Mouse (Mus musculus) layer of hippocampus, postnatal 10 days (tissue): ENCODE results near the gene Krtap5-1. TPM values are rescaled to one million over a fixed set of nuclear protein-coding genes. Genes with fewer than 3 reads are reported as not detected.
A peak's percentile ranks its signal among the peaks of the same experiment; 100 is the strongest.
"Not testable (repeated sequence)": the region's sequence is repeated elsewhere in the genome, so short reads cannot be mapped to it uniquely, and the experiment has no call there.

Experiments
- DNase-seq, 2 experiments: peaks; one replicate each; pipeline ENCODE4 v3.0.0; 2021; ENCODE audit warnings: low spot score in 2 of 2
- total RNA-seq, 2 experiments: library from RNA; stranded (reverse); gene quantifications; 2 replicates each; pipeline ENCODE4 v1.2.3; 2021

Gene Krtap5-1
- total RNA-seq, 2 experiments from 2014 or later, result not detected

DNA sequence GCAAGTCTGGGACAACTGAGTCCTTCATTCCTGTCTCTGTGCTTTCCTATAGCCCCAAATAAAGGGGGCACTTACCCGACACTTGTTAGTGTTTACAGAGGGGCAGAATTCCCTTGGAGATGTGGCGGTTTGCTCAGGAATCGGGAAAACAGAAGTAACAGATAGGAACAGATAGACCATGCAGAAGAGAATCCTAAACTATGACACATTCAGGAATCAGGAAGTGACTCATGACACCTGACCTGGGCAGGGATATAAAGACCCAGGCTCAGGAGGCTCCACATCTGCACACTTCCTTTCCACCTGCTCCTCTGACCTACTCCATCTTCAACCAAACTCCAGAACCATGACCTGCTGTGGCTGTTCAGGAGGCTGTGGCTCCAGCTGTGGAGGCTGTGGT, 6.3 kb upstream of the Krtap5-1 start, which contains the start of gene Krtap5-4:
Gene Krtap5-4 (plus strand): TSS at position 301 of the 400 bp plus-strand sequence.
- no peak for DNase-seq

DNA sequence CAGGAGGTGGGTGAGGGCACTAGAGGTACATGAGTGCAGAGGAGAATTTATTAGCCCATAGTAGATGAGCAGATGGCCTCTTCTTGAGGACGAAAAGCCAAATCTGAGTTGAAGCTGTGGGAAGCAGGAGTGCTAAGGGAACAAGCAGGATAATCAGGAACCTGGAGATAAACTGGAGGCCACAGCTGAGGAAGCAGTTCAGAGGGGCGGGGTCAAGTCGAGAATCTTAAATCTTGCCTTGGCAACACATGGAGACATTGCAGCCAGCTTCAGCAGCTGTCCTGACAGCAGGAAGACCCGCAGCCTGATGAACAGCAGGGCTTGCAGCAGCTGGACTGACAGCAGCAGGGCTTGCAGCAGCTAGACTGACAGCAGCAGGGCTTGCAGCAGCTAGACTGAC, 810 bp downstream of the Krtap5-1 start:
- not testable (repeated sequence) for DNase-seq

DNA sequence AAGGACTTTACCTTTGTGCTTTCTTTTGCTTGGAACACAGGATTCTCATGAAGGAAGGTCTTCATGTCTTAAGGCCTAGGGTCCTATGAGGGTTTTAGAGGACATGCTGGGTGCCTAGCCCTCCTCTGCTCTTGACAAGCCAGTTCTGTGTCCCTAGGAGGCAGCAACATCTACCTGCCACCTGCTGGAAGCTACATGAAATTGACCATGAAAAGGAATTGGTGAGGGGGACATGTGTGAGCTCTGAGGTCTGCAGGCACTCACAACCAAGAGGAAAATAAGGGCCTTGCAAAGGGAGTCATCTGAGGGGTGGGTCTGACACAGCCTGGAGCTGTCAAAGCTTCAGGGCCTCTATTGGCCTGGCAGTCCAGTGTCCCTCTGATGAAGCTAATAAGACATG, 1.5 kb downstream of the Krtap5-1 start:
- no peak for DNase-seq

DNA sequence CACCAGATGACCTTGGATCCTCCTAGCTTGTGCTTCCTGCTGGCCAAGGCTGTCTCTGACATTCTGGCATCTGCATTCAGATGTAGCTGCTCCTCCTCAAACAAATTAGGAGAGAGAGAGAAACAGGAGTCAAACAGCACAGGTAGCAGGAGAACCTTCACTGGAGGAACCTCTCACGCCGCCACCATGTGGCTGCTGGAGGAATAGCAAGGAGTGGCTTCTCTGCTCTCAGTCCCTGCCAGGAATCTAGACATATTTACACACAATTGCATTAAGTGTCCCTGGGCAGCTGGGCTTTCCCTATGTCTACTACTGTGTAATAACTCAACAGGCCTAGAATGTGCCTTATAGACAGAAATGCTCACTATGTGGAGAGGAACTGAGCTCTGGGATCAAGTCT, 3.1 kb downstream of the Krtap5-1 start:
- DNase-seq, result peak in 1 of 2 experiments; percentile 23

DNA sequence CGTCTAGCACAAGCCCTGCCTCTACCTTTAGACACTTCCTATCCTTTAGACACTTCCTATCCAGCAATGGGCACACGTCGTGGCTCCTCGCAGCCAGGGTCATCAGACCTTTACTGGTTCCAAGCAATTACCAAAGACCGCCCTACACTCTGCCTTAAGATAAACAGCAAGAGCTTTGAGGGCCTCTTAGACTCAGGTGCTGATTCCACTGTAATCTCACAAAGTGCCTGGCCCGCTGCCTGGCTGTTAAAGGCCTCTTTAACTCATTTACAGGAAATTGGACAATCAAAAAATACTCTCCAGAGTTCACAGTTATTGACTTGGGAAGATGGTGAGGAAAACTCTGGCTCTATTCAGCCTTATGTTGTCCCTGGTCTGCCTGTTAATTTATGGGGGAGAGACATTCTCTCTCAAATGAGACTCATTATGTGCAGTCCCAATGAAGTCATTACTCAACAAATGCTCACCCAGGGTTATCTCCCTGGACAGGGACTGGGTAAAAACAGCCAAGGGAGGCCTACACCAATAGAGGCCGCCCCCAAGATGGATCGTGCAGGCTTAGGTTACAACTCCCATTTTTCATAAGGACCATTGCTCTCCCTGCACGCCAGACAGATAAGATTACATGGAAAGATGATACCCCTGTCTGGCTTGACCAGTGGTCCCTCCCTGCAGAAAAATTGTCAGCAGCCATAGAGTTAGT, 10.9 kb downstream of the Krtap5-1 start:
- DNase-seq, result not testable (repeated sequence)

DNA sequence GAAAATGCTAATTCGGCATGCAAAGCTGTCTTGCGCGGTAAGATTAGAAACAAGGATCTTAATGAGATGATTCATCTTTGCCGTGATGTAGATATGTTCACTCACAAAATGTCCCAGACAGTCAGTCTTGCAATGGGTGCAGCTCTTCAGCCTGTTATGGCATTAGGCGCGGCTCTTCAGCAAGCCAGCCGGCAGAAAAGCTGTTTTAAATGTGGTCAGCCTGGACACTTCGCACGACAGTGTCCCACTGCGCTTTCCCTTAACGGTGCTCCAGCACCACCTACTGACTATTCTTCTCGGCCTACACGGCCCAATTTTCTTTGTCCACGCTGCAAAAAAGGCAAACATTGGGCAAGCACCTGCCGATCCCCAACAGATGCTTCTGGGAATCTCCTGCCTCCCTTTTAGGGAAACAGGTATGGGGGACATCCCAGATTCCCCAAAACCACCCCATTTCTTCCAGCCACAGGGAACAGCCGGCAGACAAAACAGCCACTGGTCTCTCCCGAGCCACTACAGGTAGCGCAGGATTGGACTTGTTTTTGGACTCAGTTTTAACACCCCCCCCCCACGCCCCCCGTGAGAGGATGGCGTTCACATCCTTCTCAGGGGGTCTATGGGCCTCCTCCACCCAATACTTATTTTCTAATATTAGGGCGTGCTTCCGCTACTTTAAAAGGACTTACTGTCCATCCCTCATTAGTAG, 11.6 kb downstream of the Krtap5-1 start:
- DNase-seq, result peak; percentile 37 to 45

DNA sequence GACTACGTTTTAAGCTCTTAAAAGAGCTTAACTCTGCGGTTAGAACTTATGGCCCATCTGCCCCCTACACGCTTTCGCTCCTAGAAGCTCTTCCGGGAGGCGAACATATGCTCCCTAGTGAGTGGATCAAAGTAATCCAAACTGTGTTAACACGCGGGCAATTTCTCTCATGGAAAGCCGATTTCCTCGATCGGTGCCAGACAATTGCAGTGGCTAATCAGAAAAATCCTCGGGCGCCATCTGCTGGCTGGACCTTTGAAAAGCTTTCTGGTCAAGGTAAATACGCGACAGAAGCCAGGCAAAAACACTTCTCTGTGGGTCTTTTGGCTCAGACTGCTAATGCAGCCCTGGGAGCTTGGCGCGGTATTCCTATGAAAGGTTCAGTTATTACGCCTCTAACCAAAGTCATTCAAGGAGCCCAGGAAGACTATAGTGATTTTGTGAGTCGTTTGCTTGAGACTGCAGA, 12.3 kb downstream of the Krtap5-1 start:
- DNase-seq, result peak; percentile 93 to 95

DNA sequence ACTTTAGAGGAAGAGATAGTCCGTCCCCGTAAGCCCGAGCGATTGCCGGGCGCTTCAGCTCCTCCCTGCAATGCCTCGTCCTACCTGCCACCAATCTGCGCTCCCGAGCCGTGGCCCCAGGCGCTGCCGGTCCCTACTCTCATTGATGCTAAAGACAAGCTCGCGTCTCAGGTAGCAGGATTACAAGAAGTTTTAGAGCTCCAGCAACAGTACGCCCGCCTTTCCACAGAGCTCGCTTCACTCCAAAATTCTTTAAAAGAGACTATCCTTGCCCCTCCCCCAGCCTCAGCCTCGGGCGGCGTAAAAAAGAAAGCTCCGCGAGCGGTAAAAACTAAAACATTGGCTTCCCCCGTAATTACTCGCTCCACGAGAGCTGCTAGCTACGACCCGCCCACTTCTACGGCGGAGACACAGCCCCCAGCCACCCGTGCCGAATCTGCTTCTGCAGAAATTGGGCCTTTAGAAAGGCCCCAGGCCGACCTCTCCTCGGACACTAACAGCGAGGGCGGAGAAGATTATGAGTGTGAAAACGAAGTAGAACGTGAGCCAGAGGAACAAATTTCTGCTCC, 12.8 kb downstream of the Krtap5-1 start:
- peak; percentile 33 to 51 for DNase-seq

DNA sequence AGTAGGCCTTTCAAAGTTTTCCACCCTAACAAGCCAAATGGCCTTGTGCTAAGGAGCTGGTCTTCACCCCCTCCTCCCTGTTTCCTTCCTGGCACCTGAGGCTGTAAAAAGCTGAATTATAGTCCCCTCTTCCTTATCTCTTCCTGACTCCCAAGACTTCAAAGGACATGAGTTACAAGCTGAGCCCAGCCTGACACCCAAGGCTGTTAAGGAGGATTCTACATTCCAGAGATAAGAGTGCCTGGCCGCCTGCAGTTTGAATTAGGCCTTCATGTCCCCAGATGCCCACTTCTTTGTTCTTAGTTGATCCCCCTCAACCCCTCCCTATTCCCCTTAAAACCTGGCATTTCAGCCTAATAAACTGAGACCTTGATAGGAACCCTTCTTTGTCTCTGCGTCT, 14.1 kb downstream of the Krtap5-1 start:
- not testable (repeated sequence) for DNase-seq

DNA sequence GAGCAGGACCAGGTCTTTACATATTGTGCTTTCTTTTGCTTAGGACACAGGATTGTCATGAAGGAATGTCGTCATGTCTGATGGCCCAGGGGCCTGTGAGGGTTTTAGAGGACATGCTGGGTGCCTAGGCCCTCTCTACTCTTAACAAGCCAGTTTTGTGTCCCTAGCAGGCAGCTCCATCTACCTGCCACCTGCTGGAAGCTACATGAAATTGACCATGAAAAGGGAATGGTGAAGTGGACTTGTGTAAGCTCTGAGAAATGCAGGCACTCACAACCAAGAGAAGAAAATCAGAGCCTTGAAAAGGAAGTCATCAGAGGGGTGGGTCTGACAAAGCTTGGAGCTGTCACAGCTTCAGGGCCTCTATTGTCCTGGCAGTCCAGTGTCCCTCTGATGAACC, 17.6 kb downstream of the Krtap5-1 start:
- not testable (repeated sequence) for DNase-seq

DNA sequence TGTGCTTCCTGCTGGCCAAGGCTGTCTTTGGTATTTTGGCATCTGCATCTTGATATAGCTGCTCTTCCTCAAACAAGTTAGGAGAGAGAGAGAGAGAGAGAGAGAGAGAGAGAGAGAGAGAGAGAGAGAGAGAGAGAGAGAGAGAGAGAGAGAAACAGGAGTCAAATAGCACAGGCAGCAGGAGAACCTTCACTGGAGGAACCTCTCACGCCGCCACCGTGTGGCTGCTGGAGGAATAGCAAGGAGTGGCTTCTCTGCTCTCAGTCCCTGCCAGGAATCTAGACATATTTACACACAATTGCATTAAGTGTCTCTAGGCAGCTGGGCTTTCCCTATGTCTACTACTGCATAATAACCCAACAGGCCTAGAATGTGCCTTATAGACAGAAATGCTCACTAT, 18.7 kb downstream of the Krtap5-1 start:
- DNase-seq, result peak; percentile 76 to 79

DNA sequence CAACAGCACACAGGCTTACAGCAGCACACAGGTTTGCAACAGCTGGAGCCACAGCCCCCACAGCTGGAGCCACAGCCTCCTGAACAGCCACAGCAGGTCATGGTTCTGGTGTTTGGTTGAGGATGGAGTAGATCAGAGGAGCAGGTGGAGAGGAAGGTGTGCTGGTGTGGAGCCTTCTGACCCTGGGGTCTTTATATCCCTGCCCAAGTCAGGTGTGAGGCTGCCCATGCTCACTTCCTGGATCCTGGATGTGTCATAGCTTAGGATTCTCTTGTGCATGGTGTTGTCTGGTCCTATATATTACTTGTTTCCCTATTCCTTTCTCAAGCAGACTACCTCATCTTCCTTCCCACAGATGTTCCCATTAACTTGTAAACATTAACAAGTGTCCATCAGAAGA, 22.7 kb downstream of the Krtap5-1 start, which contains the start of gene Gm4559:
Gene Gm4559 (minus strand): TSS at position 101 of the 400 bp plus-strand sequence.
- DNase-seq, result not testable (repeated sequence)

DNA sequence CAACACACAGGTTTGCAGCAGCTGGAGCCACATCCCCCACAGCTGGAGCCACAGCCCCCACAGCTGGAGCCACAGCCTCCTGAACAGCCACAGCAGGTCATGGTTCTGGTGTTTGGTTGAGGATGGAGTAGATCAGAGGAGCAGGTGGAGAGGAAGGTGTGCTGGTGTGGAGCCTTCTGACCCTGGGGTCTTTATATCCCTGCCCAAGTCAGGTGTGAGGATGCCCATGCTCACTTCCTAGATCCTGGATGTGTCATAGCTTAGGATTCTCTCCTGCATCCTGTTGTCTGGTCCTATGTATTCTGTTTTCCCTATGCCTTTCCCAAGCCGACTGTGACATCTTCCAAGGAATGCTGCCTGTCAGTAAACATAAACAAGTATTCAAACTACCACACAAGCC, 38.7 kb downstream of the Krtap5-1 start, which contains the start of gene Gm2431:
Gene Gm2431 (minus strand): TSS at position 101 of the 400 bp plus-strand sequence.
- not testable (repeated sequence) for DNase-seq

DNA sequence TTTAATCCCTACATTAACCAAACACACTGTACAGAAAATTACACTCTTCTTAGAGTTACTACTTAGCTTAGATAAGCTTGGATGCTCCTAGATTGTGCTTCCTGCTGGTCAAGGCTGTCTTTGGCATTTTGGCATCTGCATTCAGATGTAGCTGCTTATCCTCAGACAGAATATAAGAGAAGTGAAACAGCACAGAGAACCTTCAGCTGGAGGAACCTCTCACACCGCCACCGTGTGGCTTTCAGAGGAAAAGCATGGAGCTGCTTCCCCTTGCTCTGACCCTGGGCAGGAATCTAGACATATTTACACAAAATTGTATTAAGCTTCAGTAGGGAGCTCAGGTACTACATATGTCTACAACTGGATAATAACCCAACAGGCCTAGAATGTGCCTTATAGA, 41.4 kb downstream of the Krtap5-1 start:
- peak; percentile 53 to 54 for DNase-seq

DNA sequence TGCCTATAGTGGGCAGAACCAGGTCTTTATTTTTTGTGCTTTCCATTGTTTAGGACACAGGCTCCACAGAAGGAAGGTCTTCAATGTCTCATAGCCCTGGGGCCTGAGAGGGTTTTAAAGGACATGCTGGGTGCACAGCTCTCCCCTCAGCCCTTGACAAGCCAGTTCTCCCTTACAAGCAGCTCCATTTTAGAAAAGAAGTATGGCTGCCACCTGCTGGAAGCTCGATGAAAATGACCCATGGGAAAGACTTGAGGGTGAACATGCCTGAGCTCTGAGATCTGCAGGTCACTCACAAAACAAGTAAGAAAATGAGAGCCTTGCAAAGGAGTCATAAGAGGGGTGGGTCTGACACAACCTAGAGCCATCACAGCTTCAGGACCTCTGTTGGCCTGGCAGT, 47.1 kb downstream of the Krtap5-1 start:
- peak; percentile 56 to 66 for DNase-seq

Other genes with a start within 250 kb of the Krtap5-1 start
- 10 to 100 TPM; 20.5 to 20.9 TPM for gene Mob2, start 236.1 kb downstream of the Krtap5-1 start, total RNA-seq
- 100 to 1,000 TPM; 139 to 150 TPM for gene Dusp8, start 201.3 kb downstream of the Krtap5-1 start, total RNA-seq
- not detected for gene Gm45618, start 176.4 kb downstream of the Krtap5-1 start, total RNA-seq
- gene Gm39115, start 161.1 kb downstream of the Krtap5-1 start, total RNA-seq, result not detected
- gene Gm45337, start 152.5 kb downstream of the Krtap5-1 start, total RNA-seq, result not detected
- gene Gm29735, start 140.0 kb downstream of the Krtap5-1 start, total RNA-seq, result not detected
- not detected for gene Gm4553, start 131.4 kb downstream of the Krtap5-1 start, total RNA-seq
- not detected for gene Krtap5-2, start 121.1 kb downstream of the Krtap5-1 start, total RNA-seq
- not detected for gene Gm10153, start 106.7 kb downstream of the Krtap5-1 start, total RNA-seq
- not detected for gene Krtap5-3, start 95.8 kb downstream of the Krtap5-1 start, total RNA-seq
- gene Gm7579, start 85.3 kb downstream of the Krtap5-1 start, total RNA-seq, result not detected
- gene Krtap5-5, start 67.1 kb downstream of the Krtap5-1 start, total RNA-seq, result not detected
- not detected for gene Gm40460, start 56.0 kb downstream of the Krtap5-1 start, total RNA-seq
- gene Gm2431, start 38.8 kb downstream of the Krtap5-1 start, total RNA-seq, result not detected
- gene Gm4559, start 22.8 kb downstream of the Krtap5-1 start, total RNA-seq, result not detected
- gene Krtap5-4, start 6.4 kb upstream of the Krtap5-1 start, total RNA-seq, result not detected
- gene Ifitm10, start 76.6 kb upstream of the Krtap5-1 start, total RNA-seq, result 10 to 100 TPM; 21.0 to 24.6 TPM
- gene Gm49369, start 85.5 kb upstream of the Krtap5-1 start, total RNA-seq, result 1 to 10 TPM in 1 of 2 experiments, not detected in 1; 6.5 TPM
- gene Ctsd, start 90.9 kb upstream of the Krtap5-1 start, total RNA-seq, result 100 to 1,000 TPM; 252 to 270 TPM
- gene Syt8, start 137.7 kb upstream of the Krtap5-1 start, total RNA-seq, result not detected
- not detected for gene Tnni2, start 144.7 kb upstream of the Krtap5-1 start, total RNA-seq
- gene Lsp1, start 163.7 kb upstream of the Krtap5-1 start, total RNA-seq, result 1 to 10 TPM; 3.6 to 5.0 TPM
- gene Tnnt3, start 201.7 kb upstream of the Krtap5-1 start, total RNA-seq, result under 1 TPM; 0.82 to 0.96 TPM
- 10 to 100 TPM in 1 of 2 experiments, 1 to 10 TPM in 1; 8.4 to 12.9 TPM for gene Mrpl23, start 235.6 kb upstream of the Krtap5-1 start, total RNA-seq